19 mouse cellular contexts compared by ENCODE assay signal in genomic region chr6:115890601-115891000, GRCm38 (mm10). TPM values are rescaled to one million over a fixed set of nuclear protein-coding genes. Genes with fewer than 3 reads are reported as not detected.
DNase-seq lines count a peak whose midpoint lies in the region; ATAC-seq and TF ChIP-seq lines count a peak whose summit lies in the region.
"Had no signal": no experiment of that assay in that cellular context is flagged by ENCODE, and none has a peak within 500 bp of the region (broad histone marks: within the 10 kb centered on the region; RNA-seq: fewer than 3 reads in every experiment).

No protein-coding gene starts in this region.

- no peak overlapping the region for H3K4me2 ChIP-seq in hindbrain, embryonic 11.5 days (replicated peaks; ENCODE audit: low read depth, low read length)
- H3K4me2 ChIP-seq in midbrain, postnatal 0 days (ENCODE audit: low read depth, low read length, poor library complexity, severe bottlenecking): no peak overlapping the region
- no peak overlapping the region for H3K4me2 ChIP-seq in midbrain, embryonic 16.5 days (ENCODE audit: low read length)
- H3K4me2 ChIP-seq in forebrain, embryonic 15.5 days (replicated peaks): no peak overlapping the region; the same call in 1 of the 2 replicates
- no peak overlapping the region for H3K4me2 ChIP-seq in stomach, embryonic 15.5 days
- H3K4me2 ChIP-seq: embryonic facial prominence, embryonic 13.5 days; heart, embryonic 12.5 days had no signal

- WGBS in hindbrain, embryonic 10.5 days: 85% methylated on average over 8 of the region's 8 CpGs
- WGBS in hindbrain, embryonic 11.5 days: 91% methylated on average over 8 of the region's 8 CpGs
- WGBS in midbrain, postnatal 0 days: 77% methylated on average over 8 of the region's 8 CpGs
- 72% methylated on average over 8 of the region's 8 CpGs for WGBS in midbrain, embryonic 16.5 days
- 75% methylated on average over 8 of the region's 8 CpGs for WGBS in forebrain, embryonic 15.5 days
- WGBS in stomach, embryonic 15.5 days: 73% methylated on average over 8 of the region's 8 CpGs

- peaks cover 16% of the 10 kb centered on the region for H3K4me1 ChIP-seq in hindbrain, embryonic 10.5 days (replicated peaks)
- H3K4me1 ChIP-seq in hindbrain, embryonic 11.5 days (replicated peaks; ENCODE audit: control insufficient read depth, insufficient read depth, low read length): no peaks in the 10 kb centered on the region
- H3K4me1 ChIP-seq in midbrain, postnatal 0 days (ENCODE audit: insufficient read depth, low read length): no peaks in the 10 kb centered on the region
- peaks cover 16% of the 10 kb centered on the region for H3K4me1 ChIP-seq in midbrain, embryonic 16.5 days (ENCODE audit: control insufficient read depth, insufficient read depth, low read length)
- peaks cover 24% of the 10 kb centered on the region for H3K4me1 ChIP-seq in forebrain, embryonic 15.5 days
- peaks cover 19% of the 10 kb centered on the region for H3K4me1 ChIP-seq in stomach, embryonic 15.5 days

- H3K27ac ChIP-seq in hindbrain, embryonic 10.5 days: 0 out of 2 replicates have a peak overlapping the region, but pooled peaks have one; percentile 12
- no peak overlapping the region for H3K27ac ChIP-seq in hindbrain, embryonic 11.5 days (ENCODE audit: low read depth, low read length)
- no peak overlapping the region; the same call in 1 of the 2 replicates for H3K27ac ChIP-seq in midbrain, postnatal 0 days (ENCODE audit: low read depth, low read length)
- H3K27ac ChIP-seq in midbrain, embryonic 16.5 days (ENCODE audit: low read length): no peak overlapping the region
- peak overlapping the region; percentile 84 for H3K27ac ChIP-seq in forebrain, embryonic 15.5 days (replicated peaks)
- H3K27ac ChIP-seq in stomach, embryonic 15.5 days: peak overlapping the region; percentile 61
- H3K27ac ChIP-seq: embryonic facial prominence, embryonic 13.5 days; macrophage had no signal

- no peak for TF ChIP-seq CTCF in midbrain, postnatal 0 days (IDR thresholded peaks at IDR 0.05)

- no peak overlapping the region for H3K9ac ChIP-seq in hindbrain, embryonic 11.5 days (ENCODE audit: low read depth, low read length)
- H3K9ac ChIP-seq in midbrain, postnatal 0 days (replicated peaks; ENCODE audit: low read length, poor library complexity, severe bottlenecking): no peak overlapping the region
- H3K9ac ChIP-seq in midbrain, embryonic 16.5 days (ENCODE audit: low read depth, low read length): no peak overlapping the region
- no peak overlapping the region for H3K9ac ChIP-seq in forebrain, embryonic 15.5 days (replicated peaks)
- no peak overlapping the region for H3K9ac ChIP-seq in stomach, embryonic 15.5 days
- H3K9ac ChIP-seq: heart, embryonic 12.5 days had no signal

- peaks cover 7% of the 10 kb centered on the region; the same call in 1 of the 2 replicates for H3K9me3 ChIP-seq in hindbrain, embryonic 10.5 days
- H3K9me3 ChIP-seq in hindbrain, embryonic 11.5 days (ENCODE audit: control insufficient read depth, low read length): no peaks in the 10 kb centered on the region
- no peaks in the 10 kb centered on the region for H3K9me3 ChIP-seq in midbrain, postnatal 0 days (ENCODE audit: low read length)
- H3K9me3 ChIP-seq in midbrain, embryonic 16.5 days (replicated peaks; ENCODE audit: control insufficient read depth, low read length, poor library complexity, severe bottlenecking): no peaks in the 10 kb centered on the region
- H3K9me3 ChIP-seq in forebrain, embryonic 15.5 days: no peaks in the 10 kb centered on the region
- H3K9me3 ChIP-seq in stomach, embryonic 15.5 days: no peaks in the 10 kb centered on the region

- no peaks in the 10 kb centered on the region for H3K27me3 ChIP-seq in hindbrain, embryonic 10.5 days (ENCODE audit: insufficient read depth, poor library complexity, severe bottlenecking)
- H3K27me3 ChIP-seq in hindbrain, embryonic 11.5 days (ENCODE audit: control insufficient read depth, insufficient read depth, low read length): no peaks in the 10 kb centered on the region
- no peaks in the 10 kb centered on the region for H3K27me3 ChIP-seq in midbrain, postnatal 0 days (ENCODE audit: insufficient read depth, low read length)
- H3K27me3 ChIP-seq in midbrain, embryonic 16.5 days (ENCODE audit: control insufficient read depth, insufficient read depth, low read depth, low read length): no peaks in the 10 kb centered on the region
- no peaks in the 10 kb centered on the region for H3K27me3 ChIP-seq in forebrain, embryonic 15.5 days
- no peaks in the 10 kb centered on the region for H3K27me3 ChIP-seq in stomach, embryonic 15.5 days (replicated peaks)
- H3K27me3 ChIP-seq: embryonic facial prominence, embryonic 13.5 days; heart, embryonic 12.5 days had no signal

- H3K4me3 ChIP-seq in hindbrain, embryonic 10.5 days: no peak overlapping the region
- H3K4me3 ChIP-seq in hindbrain, embryonic 11.5 days (ENCODE audit: low read depth, low read length): no peak overlapping the region
- no peak overlapping the region for H3K4me3 ChIP-seq in midbrain, postnatal 0 days (ENCODE audit: low read depth, low read length)
- H3K4me3 ChIP-seq in midbrain, embryonic 16.5 days (ENCODE audit: low read depth, low read length): no peak overlapping the region
- no peak overlapping the region for H3K4me3 ChIP-seq in forebrain, embryonic 15.5 days
- no peak overlapping the region for H3K4me3 ChIP-seq in stomach, embryonic 15.5 days (replicated peaks)
- H3K4me3 ChIP-seq: embryonic facial prominence, embryonic 13.5 days; heart, embryonic 12.5 days had no signal

- DNase-seq in hindbrain, embryonic 10.5 days (ENCODE audit: low spot score): no peak
- no peak for DNase-seq in hindbrain, embryonic 11.5 days (ENCODE audit: low spot score)
- DNase-seq in midbrain, postnatal 0 days (ENCODE audit: low spot score): no peak
- no peak for DNase-seq in spleen, postnatal 10 days (ENCODE audit: low spot score in 2 of 2)
- DNase-seq in ovary, postnatal 10 days (ENCODE audit: low spot score): no peak
- DNase-seq: kidney, adult 18-20 months; thymus, adult 18-20 months had no signal

- peaks cover 89% of the 10 kb centered on the region for H3K36me3 ChIP-seq in hindbrain, embryonic 10.5 days
- H3K36me3 ChIP-seq in hindbrain, embryonic 11.5 days (ENCODE audit: control insufficient read depth, insufficient read depth, low read length): peaks cover 3% of the 10 kb centered on the region
- peaks cover 30% of the 10 kb centered on the region for H3K36me3 ChIP-seq in midbrain, postnatal 0 days (ENCODE audit: insufficient read depth, low read length)
- H3K36me3 ChIP-seq in midbrain, embryonic 16.5 days (ENCODE audit: control insufficient read depth, insufficient read depth, low read length): peaks cover 17% of the 10 kb centered on the region
- H3K36me3 ChIP-seq in forebrain, embryonic 15.5 days: peaks cover 21% of the 10 kb centered on the region; the same call in 1 of the 2 replicates
- peaks cover 11% of the 10 kb centered on the region for H3K36me3 ChIP-seq in stomach, embryonic 15.5 days

- no peak for ATAC-seq in hindbrain, embryonic 11.5 days (ENCODE audit: low FRiP score)
- 0 out of 2 replicates have a peak, but pooled peaks have one; percentile 41 for ATAC-seq in midbrain, postnatal 0 days (ENCODE audit: low FRiP score)
- no peak for ATAC-seq in midbrain, embryonic 16.5 days
- ATAC-seq in forebrain, embryonic 15.5 days (replicated peaks): 0 out of 2 replicates have a peak, but pooled peaks have one; percentile 30
- no peak for ATAC-seq in stomach, embryonic 15.5 days (ENCODE audit: insufficient read depth, low FRiP score, low read depth)

RNA-seq across cellular contexts. Expression of gene Ift122, which starts 37.3 kb away (rescaled TPM):
- 28.8 and 30.6 TPM in 2 replicates for polyA plus RNA-seq in hindbrain, embryonic 10.5 days (2016; fragmentation: Nextera tagmentation; extraction: Ambion mirVana)
- polyA plus RNA-seq in hindbrain, embryonic 11.5 days (2014; fragmentation: Nextera tagmentation; extraction: Ambion mirVana): 22.5 and 26.8 TPM in 2 replicates
- 31.7 and 42.7 TPM in 2 replicates for total RNA-seq in midbrain, postnatal 0 days (2014; rRNA removed)
- 22.6 and 24.3 TPM in 2 replicates for polyA plus RNA-seq in midbrain, postnatal 0 days (2015; fragmentation: Nextera tagmentation; extraction: Ambion mirVana)
- polyA plus RNA-seq in midbrain, embryonic 16.5 days (2015; fragmentation: Nextera tagmentation; extraction: Ambion mirVana): 35.2 and 36.8 TPM in 2 replicates
- polyA plus RNA-seq in forebrain, embryonic 15.5 days (2015; fragmentation: Nextera tagmentation; extraction: Ambion mirVana): 28.2 and 29.4 TPM in 2 replicates
- 18.8 and 18.9 TPM in 2 replicates for polyA plus RNA-seq in stomach, embryonic 15.5 days (2015; fragmentation: Nextera tagmentation; extraction: Ambion mirVana)

RNA-seq across cellular contexts. Expression of gene Mbd4, which starts 37.4 kb away (rescaled TPM):
- polyA plus RNA-seq in hindbrain, embryonic 10.5 days (2016; fragmentation: Nextera tagmentation; extraction: Ambion mirVana): 24.6 and 31.7 TPM in 2 replicates
- 22.2 and 24.5 TPM in 2 replicates for polyA plus RNA-seq in hindbrain, embryonic 11.5 days (2014; fragmentation: Nextera tagmentation; extraction: Ambion mirVana)
- total RNA-seq in midbrain, postnatal 0 days (2014; rRNA removed): 4.8 and 5.8 TPM in 2 replicates
- polyA plus RNA-seq in midbrain, postnatal 0 days (2015; fragmentation: Nextera tagmentation; extraction: Ambion mirVana): 4.1 and 5.2 TPM in 2 replicates
- 8.9 and 10.1 TPM in 2 replicates for polyA plus RNA-seq in midbrain, embryonic 16.5 days (2015; fragmentation: Nextera tagmentation; extraction: Ambion mirVana)
- 15.5 and 16.3 TPM in 2 replicates for polyA plus RNA-seq in forebrain, embryonic 15.5 days (2015; fragmentation: Nextera tagmentation; extraction: Ambion mirVana)
- 15.4 and 19.4 TPM in 2 replicates for polyA plus RNA-seq in stomach, embryonic 15.5 days (2015; fragmentation: Nextera tagmentation; extraction: Ambion mirVana)

RNA-seq across cellular contexts. Expression of gene Rho, which starts 40.9 kb away (rescaled TPM):
- 0.20 and 0.37 TPM in 2 replicates for polyA plus RNA-seq in hindbrain, embryonic 10.5 days (2016; fragmentation: Nextera tagmentation; extraction: Ambion mirVana)
- polyA plus RNA-seq in hindbrain, embryonic 11.5 days (2014; fragmentation: Nextera tagmentation; extraction: Ambion mirVana): 0.22 and 0.39 TPM in 2 replicates
- 0.11 TPM in 1 of 2 replicates, not detected in the other for total RNA-seq in midbrain, postnatal 0 days (2014; rRNA removed)
- 0.12 and 0.39 TPM in 2 replicates for polyA plus RNA-seq in midbrain, postnatal 0 days (2015; fragmentation: Nextera tagmentation; extraction: Ambion mirVana)
- 0.14 and 0.36 TPM in 2 replicates for polyA plus RNA-seq in midbrain, embryonic 16.5 days (2015; fragmentation: Nextera tagmentation; extraction: Ambion mirVana)
- polyA plus RNA-seq in forebrain, embryonic 15.5 days (2015; fragmentation: Nextera tagmentation; extraction: Ambion mirVana): 0.09 and 0.19 TPM in 2 replicates
- 0.15 and 0.31 TPM in 2 replicates for polyA plus RNA-seq in stomach, embryonic 15.5 days (2015; fragmentation: Nextera tagmentation; extraction: Ambion mirVana)
- total RNA-seq: liver, adult 2 months had no signal
- polyA plus RNA-seq: macrophage had no signal

RNA-seq across cellular contexts. Expression of gene Efcab12, which starts 52.4 kb away (rescaled TPM):
- polyA plus RNA-seq in hindbrain, embryonic 10.5 days (2016; fragmentation: Nextera tagmentation; extraction: Ambion mirVana): 1.6 and 2.3 TPM in 2 replicates
- 2.1 TPM in 2 replicates for polyA plus RNA-seq in hindbrain, embryonic 11.5 days (2014; fragmentation: Nextera tagmentation; extraction: Ambion mirVana)
- 3.2 and 3.8 TPM in 2 replicates for total RNA-seq in midbrain, postnatal 0 days (2014; rRNA removed)
- 1.5 and 2.1 TPM in 2 replicates for polyA plus RNA-seq in midbrain, postnatal 0 days (2015; fragmentation: Nextera tagmentation; extraction: Ambion mirVana)
- 3.1 and 3.2 TPM in 2 replicates for polyA plus RNA-seq in midbrain, embryonic 16.5 days (2015; fragmentation: Nextera tagmentation; extraction: Ambion mirVana)
- 1.8 and 2.0 TPM in 2 replicates for polyA plus RNA-seq in forebrain, embryonic 15.5 days (2015; fragmentation: Nextera tagmentation; extraction: Ambion mirVana)
- 0.58 and 0.71 TPM in 2 replicates for polyA plus RNA-seq in stomach, embryonic 15.5 days (2015; fragmentation: Nextera tagmentation; extraction: Ambion mirVana)

RNA-seq across cellular contexts. Expression of gene H1foo, which starts 54.1 kb away (rescaled TPM):
- polyA plus RNA-seq in hindbrain, embryonic 10.5 days (2016; fragmentation: Nextera tagmentation; extraction: Ambion mirVana): not detected in 2 replicates
- polyA plus RNA-seq in hindbrain, embryonic 11.5 days (2014; fragmentation: Nextera tagmentation; extraction: Ambion mirVana): not detected in 2 replicates
- not detected in 2 replicates for total RNA-seq in midbrain, postnatal 0 days (2014; rRNA removed)
- not detected in 2 replicates for polyA plus RNA-seq in midbrain, postnatal 0 days (2015; fragmentation: Nextera tagmentation; extraction: Ambion mirVana)
- polyA plus RNA-seq in midbrain, embryonic 16.5 days (2015; fragmentation: Nextera tagmentation; extraction: Ambion mirVana): not detected in 2 replicates
- not detected in 2 replicates for polyA plus RNA-seq in forebrain, embryonic 15.5 days (2015; fragmentation: Nextera tagmentation; extraction: Ambion mirVana)
- not detected in 2 replicates for polyA plus RNA-seq in stomach, embryonic 15.5 days (2015; fragmentation: Nextera tagmentation; extraction: Ambion mirVana)
- total RNA-seq: layer of hippocampus, adult 8-10 months; left cerebral cortex, postnatal 14 days; liver, adult 2 months; neutrophil, adult 5-6 weeks had no signal
- polyA plus RNA-seq: embryonic facial prominence, embryonic 13.5 days; frontal cortex, adult 2 months; heart, embryonic 12.5 days; liver, adult 2 months; macrophage; small intestine, adult 2 months had no signal

Comparison
In these comparisons a context has a peak if more than half of its experiments do, and no peak if none do; other contexts are left out.
1. H3K27ac ChIP-seq: peak in hindbrain, embryonic 10.5 days (single experiment), forebrain, embryonic 15.5 days (single experiment) and stomach, embryonic 15.5 days (single experiment); none in hindbrain, embryonic 11.5 days (single experiment), midbrain, postnatal 0 days (single experiment) and midbrain, embryonic 16.5 days (single experiment).
2. ATAC-seq: peak in midbrain, postnatal 0 days (single experiment) and forebrain, embryonic 15.5 days (single experiment); none in hindbrain, embryonic 11.5 days (single experiment), midbrain, embryonic 16.5 days (single experiment) and stomach, embryonic 15.5 days (single experiment).